Mouse (Mus musculus): ENCODE measurements around the gene H2afv. TPM values are rescaled to one million over a fixed set of nuclear protein-coding genes. Genes with fewer than 3 reads are reported as not detected.

The H2afv gene
- total and polyA plus RNA-seq, 3 experiments: 46.6 to 73.2 (median 63.7) TPM

GRCm38 (mm10) chr11:6437667-6438066 lies 6.6 kb downstream of the H2afv start:
- Histone ChIP-seq H3K27me3 (replicated peaks) (no peaks in the 10 kb centered on the region), H3K4me1 (ENCODE audit: control insufficient read depth in 1 of 2, insufficient read depth in 2 of 2) (no peaks in the 10 kb centered on the region), H3K9me3 (replicated peaks; ENCODE audit: low read length) (no peaks in the 10 kb centered on the region), H3K9ac (ENCODE audit: insufficient read depth, low read depth) (no peak overlapping the region), H3K4me2 (ENCODE audit: insufficient read depth, low read depth, poor library complexity, severe bottlenecking) (no peak overlapping the region), H3K4me3 (replicated peaks in 1 of 3; ENCODE audit: low read depth in 2 of 3, low read length in 2 of 3, poor library complexity in 1 of 3) (no peak overlapping the region), H3K79me2 (replicated peaks; ENCODE audit: control insufficient read depth, extremely low read depth, insufficient read depth, poor library complexity, severe bottlenecking) (peaks cover 18% of the 10 kb centered on the region), H3K36me3 (replicated peaks in 1 of 2; ENCODE audit: control insufficient read depth in 1 of 2, insufficient read depth in 1 of 2, low read length in 1 of 2) (peaks cover 24 to 53% of the 10 kb centered on the region in 2 experiments), H3K27ac (ENCODE audit: insufficient read depth, low read depth) (no peak overlapping the region)
- no peak for DNase-seq (ENCODE audit: extremely low read depth)
- TF ChIP-seq SMC3 (IDR thresholded peaks at IDR 0.05; ENCODE audit: low read depth, low read length) (no peak), RCOR1 (conservative IDR thresholded peaks at IDR 0.05; ENCODE audit: low read depth, low read length) (no peak), ZC3H11A (IDR thresholded peaks at IDR 0.05; ENCODE audit: low read depth, low read length) (no peak), MAX (IDR thresholded peaks at IDR 0.05; ENCODE audit: low read length) (no peak), RAD21 (IDR thresholded peaks at IDR 0.05; ENCODE audit: low read depth, low read length) (no peak), HCFC1 (IDR thresholded peaks at IDR 0.05; ENCODE audit: low read depth, low read length) (no peak), USF1 (IDR thresholded peaks at IDR 0.05; ENCODE audit: low read depth, low read length) (no peak), JUND (conservative IDR thresholded peaks at IDR 0.05; ENCODE audit: low read depth, low read length) (no peak), BHLHE40 (IDR thresholded peaks at IDR 0.05; ENCODE audit: low read depth, low read length) (no peak), USF2 (conservative IDR thresholded peaks at IDR 0.05; ENCODE audit: low read depth, low read length) (no peak), POLR2AphosphoS2 (IDR thresholded peaks at IDR 0.05; ENCODE audit: low read depth, low read length) (no peak), ZMIZ1 (IDR thresholded peaks at IDR 0.05; ENCODE audit: low read depth, low read length) (no peak), JUN (IDR thresholded peaks at IDR 0.05; ENCODE audit: insufficient read depth, low read depth, low read length) (no peak), CHD2 (IDR thresholded peaks at IDR 0.05; ENCODE audit: low read length) (no peak), MYC (IDR thresholded peaks at IDR 0.05; ENCODE audit: low read depth, low read length) (no peak), CHD1 (IDR thresholded peaks at IDR 0.05; ENCODE audit: low read depth, low read length) (no peak), E2F4 (IDR thresholded peaks at IDR 0.05; ENCODE audit: insufficient replicate concordance, low read depth, low read length) (no peak), POLR2A (IDR thresholded peaks at IDR 0.05; ENCODE audit: low read depth, low read length) (no peak)
- dilution Hi-C loops (cut with MboI; ENCODE audit: extremely low pct_ligation_motif_present, extremely low pct_unique_long_range_greater_than_20kb, low sequenced_read_pairs): no loop called here
- in situ Hi-C loops (cut with MboI; ENCODE audit: low pct_ligation_motif_present, low pct_unique_long_range_greater_than_20kb, low sequenced_read_pairs): no loop called here

DNA sequence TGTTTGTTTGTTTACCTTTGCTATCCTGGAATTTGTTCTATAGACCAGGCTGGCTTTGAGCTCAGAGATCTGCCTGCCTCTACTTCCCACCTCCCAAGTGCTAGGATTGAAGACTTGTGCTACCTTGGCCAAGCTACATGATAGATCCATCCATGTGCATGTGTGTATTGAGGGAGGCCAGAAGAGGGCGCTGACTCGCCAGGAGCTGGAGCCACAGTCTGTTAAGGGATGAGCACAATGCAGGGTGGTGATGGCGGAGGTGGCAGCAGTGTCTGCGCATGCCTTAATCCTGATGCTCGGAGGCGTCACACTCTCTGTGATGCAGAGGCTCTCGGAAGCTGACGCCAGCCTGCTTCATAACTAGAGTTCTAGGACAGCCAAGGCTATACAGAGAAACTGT lies 7.8 kb downstream of the H2afv start:
- TF ChIP-seq MYC (IDR thresholded peaks at IDR 0.05; ENCODE audit: low read depth, low read length): peak; percentile 78; the same call in 1 of the 2 replicates
- TF ChIP-seq MAX (IDR thresholded peaks at IDR 0.05; ENCODE audit: low read length): peak; percentile 67
- peak; percentile 81 for TF ChIP-seq SMC3 (IDR thresholded peaks at IDR 0.05; ENCODE audit: low read depth, low read length)
- TF ChIP-seq RAD21 (IDR thresholded peaks at IDR 0.05; ENCODE audit: low read depth, low read length): peak; percentile 84
- TF ChIP-seq ZC3H11A (IDR thresholded peaks at IDR 0.05; ENCODE audit: low read depth, low read length): 0 out of 2 replicates have a peak, but pooled peaks have one; percentile 2
- TF ChIP-seq PAX5 (IDR thresholded peaks at IDR 0.05; ENCODE audit: low read length): no peak
- TF ChIP-seq JUND (conservative IDR thresholded peaks at IDR 0.05; ENCODE audit: low read depth, low read length): no peak
- peak; percentile 69 to 93 for TF ChIP-seq CTCF (conservative IDR thresholded peaks at IDR 0.05 in 1 of 2, IDR thresholded peaks at IDR 0.05 in 1 of 2; ENCODE audit: low read depth in 2 of 2, low read length in 2 of 2)
- no peak overlapping the region for H3K4me3 ChIP-seq (replicated peaks in 1 of 3; ENCODE audit: low read depth in 2 of 3, low read length in 2 of 3, poor library complexity in 1 of 3)
- peaks cover 31 to 65% of the 10 kb centered on the region in 2 experiments for H3K36me3 ChIP-seq (replicated peaks in 1 of 2; ENCODE audit: control insufficient read depth in 1 of 2, insufficient read depth in 1 of 2, low read length in 1 of 2)
- H3K4me1 ChIP-seq (ENCODE audit: control insufficient read depth in 1 of 2, insufficient read depth in 2 of 2): no peaks in the 10 kb centered on the region
- H3K79me2 ChIP-seq (replicated peaks; ENCODE audit: control insufficient read depth, extremely low read depth, insufficient read depth, poor library complexity, severe bottlenecking): peaks cover 10% of the 10 kb centered on the region
- in situ Hi-C loops (cut with MboI; ENCODE audit: low pct_ligation_motif_present, low pct_unique_long_range_greater_than_20kb, low sequenced_read_pairs): no loop called here
- H3K27ac ChIP-seq (ENCODE audit: insufficient read depth, low read depth): no peak overlapping the region
- H3K9me3 ChIP-seq (replicated peaks; ENCODE audit: low read length): no peaks in the 10 kb centered on the region
- no peak overlapping the region for H3K4me2 ChIP-seq (ENCODE audit: insufficient read depth, low read depth, poor library complexity, severe bottlenecking)
- H3K9ac ChIP-seq (ENCODE audit: insufficient read depth, low read depth): no peak overlapping the region
- peak; percentile 78 for DNase-seq (ENCODE audit: extremely low read depth)
- no peaks in the 10 kb centered on the region for H3K27me3 ChIP-seq (replicated peaks)
- dilution Hi-C loops (cut with MboI; ENCODE audit: extremely low pct_ligation_motif_present, extremely low pct_unique_long_range_greater_than_20kb, low sequenced_read_pairs): no loop called here

Measured in CH12.LX (cell line).